Mouse (Mus musculus): Measurements from ENCODE around the gene Cpsf6.
A peak's percentile ranks its signal among the peaks of the same experiment; 100 is the strongest.

Gene Cpsf6

GRCm38 (mm10) chr10:117386981-117387380, 7.2 kb upstream of the Cpsf6 start:
- DNase-seq (ENCODE audit: low read depth in 2 of 2, low spot score in 2 of 2) = no peak

DNA sequence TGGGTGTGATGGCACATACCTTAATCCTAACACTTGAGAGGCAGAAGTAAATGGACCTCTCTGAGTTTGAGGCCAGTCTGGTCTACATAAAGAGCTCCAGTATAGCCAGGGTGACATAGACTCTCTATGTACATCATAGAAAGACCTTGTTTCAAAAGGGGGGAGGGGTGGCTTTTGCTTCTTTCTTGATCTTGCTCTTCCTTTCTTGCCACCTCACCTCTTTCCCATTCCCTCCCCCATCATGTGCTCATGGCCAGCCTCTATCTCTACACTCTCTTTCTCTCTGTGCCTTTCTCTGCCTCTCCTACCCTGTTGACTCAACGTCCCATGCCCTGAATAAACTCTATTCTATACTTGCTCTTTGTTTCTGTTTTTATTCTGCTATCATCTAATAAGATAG, 6.4 kb upstream of the Cpsf6 start:
- no peak for DNase-seq (ENCODE audit: low read depth in 2 of 2, low spot score in 2 of 2)

DNA sequence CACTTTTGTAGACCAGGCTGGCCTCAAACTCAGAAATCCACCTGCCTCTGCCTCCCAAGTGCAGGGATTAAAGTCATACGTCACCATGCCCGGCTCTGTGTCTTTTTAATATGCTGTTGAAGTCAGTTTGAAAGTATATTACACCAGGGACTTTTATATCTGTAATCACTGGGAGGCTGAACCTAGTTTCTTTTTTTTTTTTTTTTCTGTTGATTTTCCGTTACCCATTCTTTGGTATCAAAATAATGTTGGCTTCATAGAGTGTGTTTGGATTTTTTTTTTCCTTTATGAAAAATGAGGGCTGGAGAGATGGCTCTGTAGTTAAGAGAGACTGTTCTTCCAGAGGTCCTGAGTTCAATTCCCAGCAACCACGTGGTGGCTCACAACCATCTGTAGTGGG, 5.6 kb upstream of the Cpsf6 start:
- no peak for DNase-seq (ENCODE audit: low read depth in 2 of 2, low spot score in 2 of 2)

DNA sequence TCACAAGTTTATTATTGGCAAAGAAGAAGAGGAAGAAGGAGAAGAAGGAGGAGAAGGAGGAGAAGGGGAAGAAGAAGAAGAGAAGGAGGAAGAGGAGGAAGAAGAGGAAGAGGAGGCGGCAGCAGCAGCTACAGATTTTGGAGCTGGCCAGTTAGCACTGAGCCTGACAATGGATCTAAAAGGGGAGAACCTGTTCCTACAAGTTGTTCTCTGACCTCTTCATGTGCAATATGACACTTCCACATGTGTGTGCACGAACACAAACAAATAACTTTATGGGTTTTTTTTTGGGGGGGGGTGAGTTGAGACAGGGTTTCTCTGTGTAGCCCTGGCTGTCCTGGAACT, 5.2 kb upstream of the Cpsf6 start:
- no peak for DNase-seq (ENCODE audit: low read depth in 2 of 2, low spot score in 2 of 2)

DNA sequence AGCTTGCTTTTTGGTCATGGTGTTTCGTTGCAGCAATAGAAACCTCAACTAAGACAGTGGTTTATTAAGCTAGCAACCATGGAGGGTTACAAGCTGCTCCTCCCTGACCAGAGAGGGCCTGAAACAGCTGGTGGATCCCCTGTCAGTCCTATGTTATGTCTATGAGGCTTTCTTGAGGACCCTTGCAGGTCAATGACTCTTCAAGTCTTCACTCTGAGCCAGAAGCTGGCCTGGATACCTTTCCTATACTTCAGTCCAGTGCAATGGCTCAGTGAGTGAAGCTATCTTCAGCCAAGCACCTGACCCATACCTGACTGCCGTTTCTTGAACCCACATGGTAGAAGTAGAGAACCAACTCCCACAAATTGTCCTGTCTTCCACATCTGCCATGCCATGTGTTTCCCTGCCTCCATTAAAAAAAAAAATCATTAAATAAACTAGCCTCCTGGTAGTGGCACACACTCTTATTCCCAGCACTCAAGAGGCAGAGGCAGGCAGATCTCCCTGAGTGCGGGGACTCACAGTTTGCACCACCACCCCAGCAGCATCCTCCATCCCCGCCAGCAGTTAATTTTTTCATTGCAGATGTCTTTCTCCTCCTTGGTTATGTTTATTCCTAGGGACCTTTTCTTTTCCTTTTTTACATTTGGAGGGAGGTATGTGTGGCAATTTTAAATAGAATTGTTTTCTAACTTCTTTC, 4.7 kb upstream of the Cpsf6 start:
- no peak for DNase-seq (ENCODE audit: low read depth in 2 of 2, low spot score in 2 of 2)

GRCm38 (mm10) chr10:117383941-117384340, 4.1 kb upstream of the Cpsf6 start:
- DNase-seq (ENCODE audit: low read depth in 2 of 2, low spot score in 2 of 2) = no peak

DNA sequence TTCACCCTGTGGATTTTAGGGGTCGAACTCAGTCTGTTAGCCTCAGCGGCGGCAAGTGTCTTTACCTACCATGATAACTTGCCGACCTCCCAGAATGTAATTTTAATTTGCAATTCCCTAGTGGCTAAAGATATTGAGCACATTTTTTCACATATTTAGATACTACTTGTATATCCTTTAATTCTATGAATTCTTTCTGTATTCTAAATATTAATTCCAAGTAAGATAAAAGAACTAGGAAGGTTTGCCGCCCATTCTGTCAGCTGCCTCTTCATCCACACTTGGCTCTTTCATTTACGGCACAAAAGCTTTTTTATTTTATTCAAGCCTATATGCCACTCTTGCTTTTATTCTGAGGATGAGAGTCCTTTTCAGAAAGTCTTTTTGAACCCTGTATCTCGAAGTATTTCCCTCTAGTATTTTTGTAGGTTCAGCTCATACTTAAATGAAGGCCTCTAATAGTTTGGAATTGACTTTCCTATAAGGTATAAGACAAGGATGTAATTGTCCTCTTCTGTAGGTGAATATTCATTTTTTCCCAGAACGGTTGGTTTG, 3.3 kb upstream of the Cpsf6 start:
- no peak for DNase-seq (ENCODE audit: low read depth in 2 of 2, low spot score in 2 of 2)

- no peak for DNase-seq (ENCODE audit: low read depth in 2 of 2, low spot score in 2 of 2)
Measured at GRCm38 (mm10) chr10:117382146-117382545, 2.3 kb upstream of the Cpsf6 start.

- no peak for DNase-seq (ENCODE audit: low read depth in 2 of 2, low spot score in 2 of 2)
Measured at GRCm38 (mm10) chr10:117380721-117381570, 1.1 kb upstream of the Cpsf6 start.

DNA sequence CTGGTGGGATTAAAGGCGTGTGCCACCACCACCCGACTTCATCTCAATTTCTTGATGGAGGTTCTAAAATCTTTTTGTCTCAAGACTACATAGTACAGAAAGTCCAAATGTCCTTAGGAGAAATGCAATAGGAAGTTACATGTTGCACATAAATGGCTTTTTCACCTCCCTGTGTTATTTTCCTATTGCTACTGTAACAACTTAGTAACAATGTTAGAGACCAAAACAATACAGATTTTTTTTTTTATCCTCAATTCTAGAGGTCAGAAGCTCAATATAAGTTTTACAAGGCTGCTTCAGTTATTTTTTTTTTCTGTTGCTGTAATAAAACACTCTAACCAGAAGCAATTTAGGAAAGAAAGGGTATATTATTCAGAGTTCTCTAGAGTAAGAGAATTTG, 374 bp downstream of the Cpsf6 start:
- DNase-seq (ENCODE audit: low read depth in 2 of 2, low spot score in 2 of 2) = no peak

DNA sequence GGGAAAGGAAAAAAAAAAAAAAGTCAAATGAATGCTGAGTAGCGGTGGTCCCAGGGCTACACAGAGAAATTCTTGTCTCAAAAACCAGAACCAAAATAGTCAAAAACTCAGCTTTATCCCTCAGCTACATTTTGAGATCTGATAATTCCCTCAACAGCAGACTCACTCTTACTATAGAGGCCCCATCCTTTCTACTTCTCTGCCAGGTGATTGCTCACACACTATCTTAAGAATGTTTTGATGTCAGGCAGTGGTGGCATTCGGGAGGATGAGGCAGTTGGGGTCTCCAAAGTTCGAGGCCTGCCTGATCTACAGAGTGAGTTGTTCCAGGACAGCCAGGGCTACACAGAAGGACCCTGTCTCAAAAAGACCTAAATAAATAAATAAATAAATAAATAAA, 1.2 kb downstream of the Cpsf6 start:
- DNase-seq (ENCODE audit: low read depth in 2 of 2, low spot score in 2 of 2) = no peak

GRCm38 (mm10) chr10:117378291-117378555, 1.6 kb downstream of the Cpsf6 start:
- DNase-seq (ENCODE audit: low read depth in 2 of 2, low spot score in 2 of 2) = no peak

GRCm38 (mm10) chr10:117377431-117378290, 2.2 kb downstream of the Cpsf6 start:
- no peak for DNase-seq (ENCODE audit: low read depth in 2 of 2, low spot score in 2 of 2)

GRCm38 (mm10) chr10:117376580-117377189, 3.1 kb downstream of the Cpsf6 start:
- peak; percentile 93 to 94 for DNase-seq (ENCODE audit: low read depth in 2 of 2, low spot score in 2 of 2)

GRCm38 (mm10) chr10:117375841-117376579, 3.8 kb downstream of the Cpsf6 start:
- peak; percentile 20 to 34 for DNase-seq (ENCODE audit: low read depth in 2 of 2, low spot score in 2 of 2)

GRCm38 (mm10) chr10:117375163-117375562, 4.7 kb downstream of the Cpsf6 start:
- DNase-seq (ENCODE audit: low read depth in 2 of 2, low spot score in 2 of 2) = no peak

- DNase-seq (ENCODE audit: low read depth in 2 of 2, low spot score in 2 of 2) = peak; percentile 63 to 68
Measured at GRCm38 (mm10) chr10:117363106-117363505, 16.7 kb downstream of the Cpsf6 start.

DNA sequence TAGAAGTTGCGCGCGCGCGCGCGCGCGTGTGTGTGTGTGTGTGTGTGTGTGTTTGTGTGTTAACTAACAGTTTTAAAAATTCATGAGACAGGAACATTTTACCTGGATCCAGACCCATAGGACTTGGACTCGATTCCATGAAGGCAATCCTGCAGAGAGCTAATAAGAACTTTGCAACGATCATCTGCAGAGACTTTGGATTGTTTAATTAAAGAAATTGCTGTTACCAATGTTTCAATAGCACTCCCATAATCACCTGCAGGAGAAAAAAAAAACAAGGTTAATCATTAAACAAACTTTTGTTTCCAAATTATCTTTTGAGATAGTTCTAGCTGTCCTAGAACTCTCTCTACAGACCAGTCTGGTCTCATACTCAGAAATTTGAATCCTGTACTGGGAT, 20.9 kb downstream of the Cpsf6 start:
- no peak for DNase-seq (ENCODE audit: low read depth in 2 of 2, low spot score in 2 of 2)

GRCm38 (mm10) chr10:117343000-117343399, 36.8 kb downstream of the Cpsf6 start:
- no peak for DNase-seq (ENCODE audit: low read depth in 2 of 2, low spot score in 2 of 2)

DNA sequence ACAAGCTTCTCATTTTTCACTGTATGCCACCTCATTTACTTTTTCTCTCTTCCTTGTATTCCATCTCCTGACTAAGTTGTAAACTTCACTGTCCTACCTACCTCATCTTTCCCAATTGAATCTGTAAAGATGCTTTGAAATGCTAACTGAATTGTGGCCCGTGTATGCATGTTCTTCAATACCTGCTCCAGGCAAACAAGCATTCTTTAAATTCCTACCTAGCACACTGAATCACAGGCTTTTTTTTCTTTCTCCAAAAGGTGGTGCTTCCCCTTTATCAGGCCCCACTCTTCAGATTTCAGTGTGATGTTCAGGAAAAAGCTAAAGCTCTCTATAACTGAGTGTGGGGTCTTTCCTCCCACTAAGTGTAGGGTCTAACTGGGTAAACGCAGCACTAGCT, 37.4 kb downstream of the Cpsf6 start:
- DNase-seq (ENCODE audit: low read depth in 2 of 2, low spot score in 2 of 2) = no peak

DNA sequence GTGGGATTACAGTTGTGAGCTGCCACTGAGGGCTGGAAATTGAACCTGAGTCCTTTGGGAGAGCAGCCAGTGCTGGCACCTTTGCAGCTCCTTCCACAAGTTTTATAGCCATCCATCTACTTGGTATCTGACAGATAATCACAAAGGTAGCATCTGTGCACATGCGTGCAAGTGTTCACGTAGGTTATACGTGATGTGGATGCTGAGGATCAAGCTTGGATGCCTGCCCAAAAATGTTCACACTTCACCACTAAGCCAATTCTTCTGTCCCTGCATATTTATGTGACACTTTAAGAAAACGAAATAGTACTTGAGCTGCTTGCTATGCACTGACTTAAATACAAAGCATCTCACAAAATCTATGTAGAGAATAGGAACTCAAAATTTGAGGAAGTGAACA, 38.8 kb downstream of the Cpsf6 start:
- DNase-seq (ENCODE audit: low read depth in 2 of 2, low spot score in 2 of 2) = no peak
